Mouse (Mus musculus): ENCODE data around the gene Gucd1.

Gucd1 gene

DNA sequence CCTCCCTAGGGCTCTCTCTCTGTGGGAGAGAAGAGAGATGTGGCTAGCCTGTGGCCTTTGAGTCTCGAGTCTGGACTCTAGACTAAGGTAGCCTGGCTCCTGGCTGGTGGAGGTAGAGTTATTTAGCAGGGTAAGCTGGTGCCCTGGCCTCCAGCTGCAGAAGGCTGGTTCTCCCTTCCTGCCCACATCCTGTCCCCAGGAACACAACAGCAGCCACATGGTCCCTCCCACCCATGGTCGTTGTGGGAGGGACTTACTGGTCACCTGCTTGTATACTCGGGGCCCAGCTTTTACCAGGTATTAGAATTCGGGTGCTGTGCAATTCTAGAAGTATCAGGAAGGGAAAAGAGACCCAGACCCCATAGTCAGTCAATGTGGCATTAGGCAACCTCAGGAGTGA, 197.5 kb downstream of the Gucd1 start:
- peak; percentile 77 for DNase-seq (ENCODE audit: low read depth)

DNA sequence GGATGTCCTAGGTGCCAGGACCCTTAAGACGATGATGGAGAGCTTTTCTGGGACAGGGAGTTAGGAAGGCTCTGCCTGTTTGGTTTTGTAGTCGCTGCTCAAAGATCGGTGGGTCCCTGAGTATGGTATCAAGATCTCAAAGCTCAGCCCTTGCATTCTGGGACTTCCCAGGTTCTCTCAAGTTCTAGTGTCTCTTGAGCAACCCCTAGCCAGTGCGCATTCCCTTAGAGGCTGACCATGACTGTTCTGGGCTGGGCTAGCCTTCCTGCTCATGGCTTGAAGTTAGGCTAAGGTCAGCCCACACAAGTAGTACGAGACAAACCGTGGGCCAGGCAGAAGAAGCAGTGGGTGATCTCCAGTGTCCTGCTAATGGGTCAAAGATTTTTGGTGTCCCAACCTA, 199.6 kb downstream of the Gucd1 start:
- no peak for DNase-seq (ENCODE audit: low read depth)

DNA sequence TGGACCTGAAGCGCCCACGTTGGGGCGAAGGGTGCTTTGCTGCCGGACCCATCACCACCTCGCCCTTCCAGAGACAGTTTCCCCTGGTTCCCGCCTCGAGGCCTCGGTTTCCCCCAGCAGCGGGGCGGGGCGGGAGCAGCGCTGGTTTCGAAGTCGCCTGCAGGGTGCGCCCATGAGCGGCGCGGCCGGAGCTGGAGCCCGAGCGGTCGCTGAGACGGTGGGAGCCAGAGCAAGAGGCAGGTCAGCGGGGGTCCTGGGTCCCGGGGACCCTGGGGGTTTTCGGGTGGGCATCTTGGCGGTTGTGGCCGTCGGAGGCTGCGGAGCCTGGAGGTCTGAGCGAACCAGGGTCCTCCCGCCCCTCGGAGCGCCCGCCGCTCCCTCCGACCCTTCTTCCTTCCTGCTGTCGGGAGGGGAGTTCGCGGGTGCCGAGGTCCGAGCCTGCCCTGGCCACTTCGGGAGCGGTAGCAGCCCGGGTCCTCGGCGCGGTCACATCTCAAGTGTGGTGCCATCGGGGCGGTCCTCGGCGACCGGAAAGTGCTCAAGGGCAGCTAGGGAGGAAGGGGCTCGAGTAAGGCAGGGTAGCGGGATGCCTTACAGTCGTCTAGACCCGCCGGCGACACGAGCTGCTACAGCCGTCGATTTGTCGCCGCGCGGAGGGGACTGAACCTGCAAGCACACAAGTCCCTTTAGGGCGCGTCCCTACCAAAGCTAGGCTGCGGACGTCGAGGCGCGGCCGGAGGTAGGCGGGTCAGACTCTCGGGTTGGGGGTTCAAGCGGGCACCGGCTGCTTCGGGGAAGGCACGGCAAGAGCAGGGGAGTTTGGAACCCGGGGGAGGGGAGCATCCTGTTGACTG, 200.6 kb downstream of the Gucd1 start:
- DNase-seq (ENCODE audit: low read depth), result peak; percentile 80

DNA sequence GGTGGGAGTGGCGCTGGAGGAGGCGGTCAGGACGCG, 201.1 kb downstream of the Gucd1 start, which contains the start of gene Adora2a:
TSS of gene Adora2a (plus strand) at position 6 of the 36 bp plus-strand sequence.
- DNase-seq (ENCODE audit: low read depth), result no peak

DNA sequence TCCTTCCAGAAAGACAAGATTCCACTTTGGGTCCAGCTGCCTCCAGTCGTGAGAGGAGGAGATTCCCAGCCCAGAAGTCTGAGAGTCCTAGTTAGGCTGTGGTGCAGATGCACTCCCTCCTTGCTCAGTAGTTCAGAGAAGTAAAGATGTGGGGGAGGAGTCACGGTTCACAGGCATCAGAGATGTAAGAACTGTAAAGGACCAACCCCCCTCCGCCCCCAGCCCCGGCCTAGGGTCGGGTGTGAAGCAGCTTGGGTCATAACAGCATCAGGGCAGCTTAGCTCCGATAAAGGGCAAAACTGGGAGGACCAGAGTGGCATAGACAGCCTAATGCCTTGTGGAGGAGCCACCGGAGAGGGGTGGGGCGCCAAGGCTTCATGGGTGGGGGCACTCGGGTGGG, 201.3 kb downstream of the Gucd1 start:
- DNase-seq (ENCODE audit: low read depth), result peak; percentile 70

DNA sequence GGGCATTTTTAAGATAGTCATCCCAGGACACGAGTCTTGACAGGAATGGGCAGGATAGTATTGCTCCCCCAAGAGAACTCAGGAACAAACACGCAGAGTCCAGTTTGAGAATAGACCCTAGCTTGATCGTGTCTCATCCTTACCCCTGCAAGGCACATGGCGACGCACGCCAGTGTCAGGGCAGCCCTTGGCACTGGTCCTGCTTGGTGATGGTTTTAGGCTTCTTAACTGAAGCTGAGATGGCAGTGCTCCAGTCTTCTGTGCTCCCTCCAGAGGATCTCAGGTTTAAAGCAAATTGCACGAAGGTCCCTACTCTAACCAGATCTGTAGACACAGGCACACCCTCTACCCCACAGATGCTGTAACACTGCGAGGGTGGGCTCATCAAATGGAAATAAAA, 202.0 kb downstream of the Gucd1 start:
- no peak for DNase-seq (ENCODE audit: low read depth)

DNA sequence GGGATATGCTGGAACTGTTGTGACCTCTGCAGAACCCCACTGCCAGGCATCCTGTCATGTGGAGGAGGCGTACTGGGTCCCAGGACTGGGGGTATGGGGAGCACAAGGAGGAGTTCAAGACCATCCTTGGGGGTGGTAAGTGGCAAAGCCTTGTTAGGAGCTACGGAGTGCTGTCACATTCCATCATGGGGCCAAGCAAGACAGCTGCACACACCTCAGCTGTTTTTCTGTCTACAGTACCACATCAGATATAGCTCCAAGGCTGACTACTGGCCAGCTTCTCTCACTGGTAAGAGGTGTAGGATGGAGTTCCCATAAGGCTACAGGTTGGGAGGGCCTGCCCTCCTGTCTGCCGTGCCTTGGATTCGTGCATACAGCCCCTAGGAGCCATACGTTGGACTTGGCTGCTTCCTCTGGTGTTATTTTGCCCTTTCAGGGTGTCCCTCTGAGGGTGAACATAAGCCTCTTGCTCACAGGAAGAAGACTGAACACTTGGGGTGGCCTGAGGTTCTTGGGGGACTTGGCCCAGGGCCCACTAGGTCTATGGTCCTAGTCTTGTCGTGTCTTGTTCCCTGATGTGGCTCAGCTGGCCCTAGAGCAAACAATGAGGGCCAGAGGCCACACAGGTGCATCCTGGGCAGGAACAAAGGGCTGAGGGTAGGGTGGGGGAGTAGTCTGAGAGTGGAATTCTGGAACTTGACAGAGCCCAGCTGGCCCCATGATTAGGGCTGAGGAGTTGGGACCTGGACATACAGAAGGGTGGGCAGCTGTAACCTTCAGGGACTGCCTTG, 203.4 kb downstream of the Gucd1 start:
- no peak for DNase-seq (ENCODE audit: low read depth)

DNA sequence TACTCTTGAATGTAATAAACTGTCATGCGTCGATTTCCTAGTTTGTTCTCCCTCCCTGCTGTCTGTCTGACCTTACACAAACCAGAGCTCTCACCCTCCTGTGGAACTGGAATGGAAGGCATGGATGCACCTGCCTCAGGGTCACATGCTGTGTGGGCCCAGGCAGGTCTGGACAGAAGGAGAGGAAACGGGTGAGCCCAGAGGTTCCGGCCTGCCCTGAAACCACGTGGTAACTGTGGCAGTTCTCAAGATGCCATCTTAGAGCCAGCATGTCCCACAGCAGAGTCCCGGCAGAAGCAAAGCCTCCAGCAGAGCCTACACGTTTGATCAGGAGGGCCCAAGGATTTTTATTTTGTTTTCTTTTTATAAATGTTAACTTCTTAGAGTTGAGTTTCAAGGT, 205.4 kb downstream of the Gucd1 start:
- DNase-seq (ENCODE audit: low read depth), result no peak

DNA sequence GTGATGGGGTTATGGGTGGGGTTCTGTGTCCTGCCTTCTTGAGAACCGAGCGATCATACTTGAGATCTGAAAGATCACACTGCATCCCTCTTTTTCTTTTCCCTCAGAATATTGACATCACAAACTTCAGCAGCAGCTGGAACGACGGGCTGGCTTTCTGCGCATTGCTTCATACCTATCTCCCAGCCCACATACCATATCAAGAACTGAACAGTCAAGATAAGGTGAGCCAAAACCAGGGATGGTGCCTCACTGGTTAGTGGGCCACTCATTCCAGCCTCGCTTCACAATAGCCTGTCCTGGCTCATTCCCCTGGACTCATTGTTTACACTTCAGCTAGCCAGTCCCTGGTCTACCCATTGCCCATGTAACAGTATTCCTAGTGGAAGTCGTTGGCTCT, 210.6 kb downstream of the Gucd1 start:
- no peak for DNase-seq (ENCODE audit: low read depth)

DNA sequence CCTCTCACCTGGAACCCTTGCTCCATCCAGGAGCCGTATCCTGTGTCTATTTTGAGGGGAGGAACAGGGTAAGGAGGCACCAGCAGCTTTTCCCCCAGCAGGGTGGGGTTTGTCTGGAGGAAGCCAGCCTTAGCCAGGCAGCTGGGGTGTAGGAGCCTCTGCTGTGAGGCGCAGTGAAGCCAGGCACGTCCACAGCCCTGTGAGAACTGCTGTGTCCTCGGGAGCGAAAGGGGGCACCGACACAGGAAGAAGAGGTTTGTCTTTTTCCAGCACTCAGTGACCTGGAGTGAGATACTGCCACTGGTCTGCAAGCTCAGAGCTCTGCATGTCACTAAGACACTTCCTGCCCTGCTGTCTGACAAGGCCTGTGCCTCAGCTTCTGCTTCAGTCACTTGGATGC, 213.4 kb downstream of the Gucd1 start:
- peak; percentile 42 for DNase-seq (ENCODE audit: low read depth)

DNA sequence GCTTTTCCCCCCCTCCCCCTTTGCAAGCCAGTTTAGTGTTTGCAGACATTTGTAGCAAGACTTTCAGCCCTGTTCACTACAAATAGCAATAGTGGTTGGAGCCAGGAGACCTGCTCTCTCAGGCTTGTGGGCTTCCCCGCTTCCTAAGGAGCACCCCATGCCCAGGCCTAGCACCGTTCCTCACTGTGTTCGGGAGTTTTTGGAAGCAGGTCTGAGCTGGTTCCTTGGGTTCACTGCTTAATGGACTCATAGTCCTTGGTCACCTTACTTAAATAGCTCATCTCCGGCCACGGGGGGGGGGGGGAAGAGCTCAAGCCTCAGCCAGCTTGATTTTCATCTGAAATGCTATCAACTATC, 213.7 kb downstream of the Gucd1 start:
- DNase-seq (ENCODE audit: low read depth), result no peak

DNA sequence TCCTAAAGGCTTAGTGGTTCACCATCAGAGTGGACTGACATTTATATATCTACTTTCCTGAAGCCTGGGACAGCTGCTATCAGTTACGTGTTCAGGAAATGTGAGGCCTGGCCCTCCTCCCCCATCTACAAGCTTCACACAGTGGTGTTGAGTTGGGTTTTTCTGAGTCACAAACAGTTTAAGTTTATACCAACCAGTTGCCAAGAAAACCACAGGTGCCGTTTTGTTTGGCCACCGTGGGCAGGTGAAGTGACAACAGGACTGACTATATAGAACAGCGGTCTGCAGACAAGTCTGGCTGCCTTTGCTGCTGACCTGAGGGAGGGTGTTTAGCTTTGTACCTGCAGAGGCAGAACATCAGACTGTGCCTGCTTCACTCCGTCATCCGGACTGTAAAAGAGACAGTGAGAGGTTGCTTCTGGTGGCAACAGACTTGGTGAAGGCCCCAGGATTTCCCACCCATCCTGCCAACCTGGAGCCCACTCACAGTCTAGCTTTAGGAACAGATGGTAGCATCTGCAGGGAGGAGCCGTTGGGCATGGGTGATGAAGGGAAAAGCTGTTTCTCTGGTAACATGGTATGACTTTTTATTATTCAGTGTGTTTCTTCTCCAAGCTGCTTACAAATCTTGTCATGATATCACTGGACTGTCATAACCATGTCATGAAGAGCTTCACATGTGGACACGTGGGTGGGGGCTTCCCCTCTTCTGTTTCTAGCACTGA, 214.3 kb downstream of the Gucd1 start:
- DNase-seq (ENCODE audit: low read depth), result peak; percentile 70

DNA sequence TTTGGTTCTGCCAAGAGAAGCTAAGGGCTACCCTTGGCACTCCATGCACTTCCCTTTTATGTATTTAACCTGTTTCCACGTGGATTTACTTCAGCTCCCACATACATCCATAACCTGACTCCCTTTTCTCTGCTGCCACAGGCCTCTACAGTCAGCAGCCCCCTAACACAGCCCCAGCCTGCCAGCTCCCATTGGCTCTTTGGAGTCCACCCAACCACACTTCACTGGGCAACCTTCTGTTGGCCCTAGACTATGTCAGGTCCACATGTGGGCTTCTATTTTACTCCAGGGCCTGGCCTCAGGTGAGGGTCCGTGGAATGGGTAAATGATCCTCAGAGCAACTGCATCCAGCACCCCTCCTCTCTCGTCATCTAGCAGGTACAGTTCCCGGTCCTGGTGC, 215.2 kb downstream of the Gucd1 start:
- DNase-seq (ENCODE audit: low read depth), result peak; percentile 26

DNA sequence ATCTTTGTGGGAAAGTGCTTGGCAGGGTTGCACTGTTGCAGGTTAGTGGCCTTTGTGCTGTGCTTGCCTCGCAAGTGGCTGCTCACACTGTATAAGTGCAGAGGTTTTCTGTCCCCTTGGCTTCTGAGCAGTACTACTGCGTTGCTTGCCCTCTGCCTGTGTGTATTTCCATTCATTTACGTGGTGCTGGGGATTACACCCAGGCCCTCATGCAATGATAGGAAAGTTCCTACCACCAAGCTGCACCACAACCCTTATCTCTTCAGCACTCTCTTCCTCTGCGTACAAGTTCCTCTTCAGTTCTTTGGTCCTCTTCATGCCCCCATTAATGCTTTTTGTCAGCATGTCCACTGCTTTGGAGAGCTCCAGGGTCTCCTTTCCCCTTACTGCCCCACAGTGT, 215.8 kb downstream of the Gucd1 start:
- DNase-seq (ENCODE audit: low read depth), result peak; percentile 43

DNA sequence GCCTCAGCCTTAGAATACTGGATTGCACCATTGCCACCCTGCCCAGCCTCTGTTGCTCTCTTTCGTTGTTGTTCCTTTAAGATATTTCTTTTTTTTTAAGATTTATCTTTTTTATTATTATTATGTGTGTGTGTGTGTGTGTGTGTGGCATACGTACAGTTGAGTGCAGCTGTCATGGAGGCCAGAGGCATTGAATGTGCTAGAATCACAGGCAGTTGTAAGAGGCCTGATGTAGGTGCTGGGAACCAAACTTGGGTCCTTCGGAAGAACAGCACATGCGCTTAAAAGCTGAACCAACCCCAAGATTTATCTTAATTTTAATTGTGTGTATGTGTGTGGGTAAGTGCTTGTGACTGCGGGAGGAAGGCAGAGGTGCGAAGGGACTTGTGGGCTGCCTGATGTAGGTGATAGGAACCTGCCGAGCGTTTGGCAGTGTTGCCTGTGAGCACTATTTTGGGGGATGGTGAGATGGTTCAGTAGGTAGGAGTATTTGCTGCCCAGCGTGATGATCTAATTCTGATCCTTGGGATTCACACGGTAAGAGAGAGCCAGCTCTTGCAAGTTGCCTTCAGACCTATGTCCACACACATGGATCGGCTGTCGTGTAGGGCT, 216.5 kb downstream of the Gucd1 start:
- DNase-seq (ENCODE audit: low read depth), result peak; percentile 22

Data from naive thymus-derived CD4-positive, alpha-beta T cell, adult 2 months (primary cell).